Mouse (Mus musculus) midbrain, embryonic 12.5 days (tissue): ENCODE measurements around the gene Gss. TPM values are rescaled to one million over a fixed set of nuclear protein-coding genes. Genes with fewer than 3 reads are reported as not detected.
A peak's percentile ranks its signal among the peaks of the same experiment; 100 is the strongest.

Experiments used
- ATAC-seq: fragments of 200-750 bp; cut with Nextera tagmentation; 2 replicates; pipeline ENCODE4 v1.8.0; 2017; ENCODE audit warnings: low read depth, moderate TSS enrichment, moderate library complexity; ENCODE audit not compliant: low FRiP score
- H3K27ac ChIP-seq: fragments of 300-500 bp; sonication (generic); replicated peaks from 2 replicates; pipeline ENCODE4 v1.5.1; 2016; ENCODE audit warnings: mild to moderate bottlenecking
- H3K27me3 ChIP-seq: fragments of 300-500 bp; sonication (generic); 2 replicates; pipeline ENCODE4 v1.6.1; 2016; ENCODE audit warnings: mild to moderate bottlenecking
- H3K36me3 ChIP-seq: fragments of 300-500 bp; sonication (generic); 2 replicates; pipeline ENCODE4 v1.6.1; 2016
- H3K4me1 ChIP-seq: fragments of 300-500 bp; sonication (generic); 2 replicates; pipeline ENCODE4 v1.6.1; 2016
- H3K4me2 ChIP-seq: fragments of 300-500 bp; sonication (generic); replicated peaks from 2 replicates; pipeline ENCODE4 v1.6.1; 2016; ENCODE audit warnings: mild to moderate bottlenecking, moderate library complexity
- H3K4me3 ChIP-seq: fragments of 300-500 bp; sonication (generic); 2 replicates; pipeline ENCODE4 v1.5.1; 2016; ENCODE audit warnings: mild to moderate bottlenecking
- H3K9ac ChIP-seq: fragments of 300-500 bp; sonication (generic); replicated peaks from 2 replicates; pipeline ENCODE4 v1.6.1; 2016; ENCODE audit warnings: mild to moderate bottlenecking, moderate library complexity
- H3K9me3 ChIP-seq: fragments of 300-500 bp; sonication (generic); 2 replicates; pipeline ENCODE4 v1.6.1; 2016; ENCODE audit warnings: mild to moderate bottlenecking
- WGBS: fragments of 180-500 bp; shearing (Covaris S2); methylation state at CpG from one replicate; pipeline ENCODE4 v1.1.7; 2016; 5-methylcytosine and 5-hydroxymethylcytosine counted together
- microRNA counts: library from miRNA; unstranded; fragments of <30 nt; microRNA quantifications from one replicate; lab custom pipeline; 2017
- microRNA-seq: library from miRNA; unstranded; fragments of <30 nt; microRNA quantifications from one replicate; pipeline ENCODE4, GENCODE M21; 2017
- polyA plus RNA-seq: library from polyadenylated mRNA; unstranded; fragments of >200 nt; fragmentation: Nextera tagmentation; extraction: Ambion mirVana; gene quantifications from 2 replicates; pipeline ENCODE4 v1.2.1, GENCODE M21; 2016

Gene Gss
- polyA plus RNA-seq, 1 experiment from 2014 or later = 15.9 TPM

DNA sequence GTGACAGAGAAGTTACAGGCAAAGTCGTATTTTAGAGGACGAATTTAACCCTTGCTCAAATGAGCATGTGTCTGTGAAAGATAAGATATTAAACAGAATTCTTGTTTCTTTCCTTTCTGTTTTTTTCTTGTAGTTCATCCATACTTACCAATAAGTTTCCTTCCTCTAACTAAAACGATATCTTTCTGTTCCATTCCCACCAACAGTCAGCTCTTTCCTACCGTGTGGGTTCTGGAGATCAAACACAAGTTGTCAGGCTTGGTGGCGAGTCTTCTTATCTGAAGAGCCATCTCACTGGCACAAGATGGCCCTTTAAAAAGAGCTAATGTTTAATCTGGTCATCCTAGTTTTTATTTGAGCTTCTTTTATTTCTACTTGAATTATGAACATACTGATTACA, 65.2 kb downstream of the Gss start:
- no peak overlapping the region for H3K27ac ChIP-seq
- H3K27me3 ChIP-seq = no peaks in the 10 kb centered on the region
- H3K9ac ChIP-seq = no peak overlapping the region
- H3K4me1 ChIP-seq = no peaks in the 10 kb centered on the region
- no peak for ATAC-seq
- H3K4me2 ChIP-seq = no peak overlapping the region
- H3K4me3 ChIP-seq = no peak overlapping the region
- WGBS = 83% methylated on average over 5 of the region's 5 CpGs
- no peaks in the 10 kb centered on the region for H3K9me3 ChIP-seq
- H3K36me3 ChIP-seq = no peaks in the 10 kb centered on the region

DNA sequence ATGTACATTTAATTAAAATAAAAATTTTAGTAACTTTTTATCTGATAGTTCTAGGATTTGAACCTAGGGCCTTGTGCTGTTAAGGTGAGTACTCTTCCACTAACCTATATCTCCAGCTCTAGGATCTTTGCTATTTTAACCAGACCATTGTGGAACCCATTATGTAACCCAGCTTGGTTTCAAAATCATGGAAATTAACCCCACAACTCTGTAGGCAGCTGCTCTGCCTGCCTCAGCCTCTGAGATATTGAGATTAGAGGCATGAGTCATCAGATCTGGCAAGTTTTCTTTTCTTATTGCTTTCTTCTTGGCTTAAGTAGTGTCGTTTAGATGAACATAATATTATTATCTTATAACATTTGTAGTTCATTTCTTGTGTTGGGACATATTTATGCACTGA, 68.2 kb downstream of the Gss start:
- no peak overlapping the region for H3K27ac ChIP-seq
- no peak for ATAC-seq

DNA sequence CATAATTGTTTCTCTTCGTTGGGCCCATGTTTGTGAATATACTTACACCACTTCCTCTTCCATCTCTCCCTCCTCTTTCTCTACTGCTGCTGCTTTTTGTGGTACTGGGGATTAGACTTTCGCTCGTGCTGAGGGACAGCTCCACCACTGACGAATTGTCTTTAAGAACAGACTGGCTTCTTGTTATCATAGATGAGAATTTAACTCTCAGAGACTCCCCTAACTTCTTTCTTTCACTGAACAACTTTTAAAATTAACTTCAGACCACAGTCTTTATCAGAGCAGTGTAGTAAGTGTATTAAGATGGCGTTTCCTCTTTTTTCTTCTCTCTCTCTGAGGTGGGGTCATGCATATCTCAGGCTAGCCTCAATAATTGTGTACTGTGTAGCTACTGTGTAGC, 68.9 kb downstream of the Gss start:
- H3K9me3 ChIP-seq = no peaks in the 10 kb centered on the region
- no peak overlapping the region for H3K4me3 ChIP-seq
- H3K4me2 ChIP-seq = no peak overlapping the region
- H3K9ac ChIP-seq = no peak overlapping the region
- ATAC-seq = no peak
- no peaks in the 10 kb centered on the region for H3K36me3 ChIP-seq
- H3K27ac ChIP-seq = no peak overlapping the region
- WGBS = 61% methylated on average over 5 of the region's 5 CpGs
- no peaks in the 10 kb centered on the region for H3K27me3 ChIP-seq
- peaks cover 3% of the 10 kb centered on the region for H3K4me1 ChIP-seq

More for the DNA sequence above, 68.2 kb downstream of the Gss start:
- Histone ChIP-seq H3K4me3 (no peak overlapping the region), H3K4me2 (no peak overlapping the region), H3K36me3 (no peaks in the 10 kb centered on the region), H3K4me1 (no peaks in the 10 kb centered on the region), H3K9me3 (no peaks in the 10 kb centered on the region), H3K27me3 (no peaks in the 10 kb centered on the region), H3K9ac (no peak overlapping the region)
- 61% methylated on average over 1 of the region's 1 CpGs for WGBS

DNA sequence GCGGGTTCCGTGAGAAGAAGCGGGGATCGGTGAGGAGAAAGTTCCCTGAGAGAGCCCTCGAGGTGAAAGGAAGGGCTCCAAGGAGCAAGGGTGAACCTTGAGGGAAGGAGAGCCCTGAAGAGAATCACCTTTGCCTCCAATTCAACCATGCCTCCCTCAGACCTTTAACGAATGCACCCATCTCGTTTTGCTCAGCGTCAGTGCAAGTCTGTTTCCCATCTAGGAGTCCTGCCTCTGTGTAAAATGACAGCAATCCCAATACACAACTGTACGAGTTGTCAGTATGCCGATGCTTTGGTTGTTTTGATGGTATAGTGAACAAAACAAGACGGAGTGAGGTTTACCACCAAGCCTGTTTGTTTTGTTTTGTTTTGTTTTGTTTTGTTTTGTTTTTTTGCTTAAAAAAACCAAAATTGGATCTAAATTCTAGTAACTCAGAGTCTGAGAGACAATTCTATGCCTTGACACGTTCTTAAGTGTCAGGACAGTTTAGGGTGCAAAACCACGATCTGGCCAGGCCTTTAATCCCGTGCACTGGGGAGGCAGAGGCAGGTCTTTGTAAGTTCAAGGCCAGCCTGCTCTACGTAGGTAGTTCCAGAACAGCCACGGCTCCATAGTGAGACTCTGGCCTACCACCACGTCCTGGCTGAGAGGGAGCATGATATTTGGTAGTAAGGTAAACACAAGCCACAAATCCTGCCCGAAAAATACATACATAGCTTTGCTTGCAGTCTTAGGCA, 73.9 kb downstream of the Gss start:
- Histone ChIP-seq H3K27ac (0 out of 2 replicates have a peak overlapping the region, but pooled peaks have one; percentile 73), H3K9ac (peak overlapping the region; percentile 67), H3K9me3 (no peaks in the 10 kb centered on the region), H3K4me2 (peak overlapping the region; percentile 79), H3K4me1 (peaks cover 28% of the 10 kb centered on the region), H3K27me3 (0 out of 2 replicates have a peak, but pooled peaks cover 8% of the 10 kb centered on the region), H3K36me3 (no peaks in the 10 kb centered on the region), H3K4me3 (peak overlapping the region; percentile 64)
- ATAC-seq = no peak
- 25% methylated on average over 18 of the region's 18 CpGs for WGBS

DNA sequence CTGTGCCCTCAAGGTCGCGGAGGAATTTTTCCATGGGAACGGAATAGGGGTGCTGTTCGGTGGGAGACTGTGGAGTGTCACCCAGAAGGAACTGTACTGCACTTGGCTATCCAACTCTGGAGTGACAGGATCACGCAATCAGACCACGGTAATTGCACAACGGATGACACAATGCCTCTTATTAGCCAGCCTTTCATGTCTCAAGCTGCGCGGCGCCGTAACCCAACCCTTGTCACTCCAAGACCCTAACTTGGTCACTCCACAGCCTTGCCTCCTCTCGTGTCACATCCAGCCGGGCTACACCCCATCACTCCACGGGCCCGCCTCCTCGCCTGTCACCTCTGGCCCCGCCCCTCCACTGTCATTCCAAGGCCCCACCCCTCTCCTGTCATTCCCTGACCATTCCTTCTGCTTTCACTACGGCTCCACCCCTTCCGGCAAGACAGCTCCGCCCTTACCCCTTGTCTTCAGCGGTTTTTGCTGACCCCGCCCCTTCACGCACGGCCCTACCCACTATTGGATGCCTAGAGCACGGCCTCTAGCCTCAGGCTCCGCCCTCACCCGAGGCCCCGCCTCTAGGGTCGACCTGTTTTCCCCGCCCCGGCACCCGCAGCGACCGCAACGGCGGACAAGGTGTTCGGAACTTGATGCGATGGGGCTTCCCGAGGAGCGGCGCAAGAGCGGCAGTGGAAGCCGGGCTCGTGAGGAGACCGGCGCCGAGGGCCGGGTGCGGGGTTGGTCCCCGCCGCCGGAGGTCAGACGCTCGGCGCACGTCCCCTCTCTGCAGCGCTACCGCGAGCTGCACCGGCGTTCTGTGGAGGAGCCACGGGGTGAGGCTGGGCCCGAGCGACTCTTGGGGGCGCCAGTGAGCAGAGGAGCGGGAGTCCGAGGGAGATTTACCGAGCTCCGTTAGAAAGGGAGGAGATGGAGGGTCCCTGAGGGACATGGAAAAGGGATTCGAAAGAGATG, 74.9 kb downstream of the Gss start, which contains the start of the genes Acss2 and Ggt7:
Acss2 (plus strand) TSS at position 494 of the 969 bp plus-strand sequence.
Ggt7 (minus strand) TSS at position 783 of the 969 bp plus-strand sequence.
- Histone ChIP-seq H3K9me3 (no peaks in the 10 kb centered on the region), H3K27me3 (0 out of 2 replicates have a peak, but pooled peaks cover 8% of the 10 kb centered on the region), H3K36me3 (no peaks in the 10 kb centered on the region), H3K4me1 (peaks cover 37% of the 10 kb centered on the region), H3K9ac (peak within 1 kb of the TSS; percentile 67), H3K4me3 (peak within 1 kb of the TSS; percentile 64), H3K4me2 (peak within 1 kb of the TSS; percentile 79), H3K27ac (peak within 1 kb of the TSS; percentile 73)
- peak; percentile 99 for ATAC-seq
- WGBS = 5% methylated on average over 69 of the region's 70 CpGs

DNA sequence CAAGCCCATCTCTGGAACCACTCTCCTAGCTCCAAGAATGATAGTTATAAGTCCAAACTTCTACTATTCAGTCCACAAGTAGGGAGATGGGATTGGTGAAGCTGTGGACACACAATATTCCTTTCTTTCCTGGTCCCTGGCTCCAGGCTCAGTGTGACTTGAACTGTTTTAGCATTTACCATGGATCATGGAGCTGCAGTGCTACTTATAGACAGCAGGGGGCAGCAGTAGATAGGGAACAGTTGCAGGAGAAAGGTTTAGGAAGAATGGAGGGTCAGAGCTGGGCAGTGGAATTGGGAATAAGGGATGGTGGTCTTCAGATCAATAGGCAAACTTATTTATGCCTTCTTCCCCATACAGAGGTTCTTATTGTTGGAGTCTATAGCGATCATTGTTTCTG, 76.7 kb downstream of the Gss start:
- 14% methylated on average over 1 of the region's 1 CpGs for WGBS
- Histone ChIP-seq H3K4me2 (no peak overlapping the region), H3K4me3 (no peak overlapping the region), H3K27me3 (0 out of 2 replicates have a peak, but pooled peaks cover 8% of the 10 kb centered on the region), H3K27ac (no peak overlapping the region), H3K9ac (no peak overlapping the region), H3K36me3 (no peaks in the 10 kb centered on the region), H3K9me3 (no peaks in the 10 kb centered on the region), H3K4me1 (peaks cover 37% of the 10 kb centered on the region)
- no peak for ATAC-seq

DNA sequence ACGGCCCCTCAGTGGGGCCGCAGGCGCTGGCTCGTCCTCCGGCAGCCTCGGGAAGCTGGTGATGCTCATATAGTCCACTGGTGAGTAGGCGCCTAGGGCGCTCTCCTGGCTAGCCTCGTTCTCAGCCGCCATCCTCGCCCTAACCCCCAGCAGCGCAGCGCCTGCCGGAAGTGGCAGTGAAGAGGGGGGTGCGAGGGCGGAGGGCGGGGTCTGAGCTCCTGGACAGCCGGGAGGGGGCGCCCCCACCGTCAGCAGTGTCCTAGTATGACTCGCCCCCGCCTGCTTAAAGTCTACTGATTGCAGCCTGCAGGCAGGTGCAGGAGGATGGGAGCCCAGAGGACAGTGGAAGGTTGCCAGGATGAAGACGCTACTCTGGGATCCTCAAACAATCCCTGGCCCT, 77.9 kb downstream of the Gss start:
- peak overlapping the region; percentile 66 for H3K4me3 ChIP-seq
- peak overlapping the region; percentile 67 for H3K27ac ChIP-seq
- peaks cover 37% of the 10 kb centered on the region for H3K4me1 ChIP-seq
- no peaks in the 10 kb centered on the region for H3K9me3 ChIP-seq
- WGBS = under 1% methylated on average over 23 of the region's 23 CpGs
- H3K4me2 ChIP-seq = peak overlapping the region; percentile 83
- peak; percentile 34 for ATAC-seq
- peak overlapping the region; percentile 85 for H3K9ac ChIP-seq
- 0 out of 2 replicates have a peak, but pooled peaks cover 8% of the 10 kb centered on the region for H3K27me3 ChIP-seq
- no peaks in the 10 kb centered on the region for H3K36me3 ChIP-seq

DNA sequence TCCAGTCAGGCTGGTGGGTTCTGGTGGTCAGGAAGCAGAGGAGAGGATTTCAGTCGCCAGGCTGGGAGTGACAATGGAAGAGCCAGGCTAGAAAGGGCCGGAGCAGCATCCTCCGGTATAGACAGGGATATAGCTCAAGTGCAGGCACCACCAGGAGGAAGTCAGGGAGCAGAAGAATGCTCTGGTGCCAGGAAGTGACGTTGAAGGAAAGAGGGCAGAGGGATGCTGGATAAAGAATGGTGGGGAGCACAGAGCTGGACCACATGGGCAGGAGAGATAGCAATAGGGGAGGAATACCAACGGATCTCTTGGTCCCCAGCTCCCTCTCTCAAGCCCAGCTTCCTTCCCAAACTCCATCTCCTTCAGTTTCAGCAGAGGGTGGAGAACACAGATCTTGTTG, 79.1 kb downstream of the Gss start:
- H3K4me1 ChIP-seq = peaks cover 32% of the 10 kb centered on the region
- H3K4me3 ChIP-seq = peak overlapping the region; percentile 66
- no peaks in the 10 kb centered on the region for H3K36me3 ChIP-seq
- no peak for ATAC-seq
- peak overlapping the region; percentile 85; the same call in 1 of the 2 replicates for H3K9ac ChIP-seq
- 0 out of 2 replicates have a peak, but pooled peaks cover 8% of the 10 kb centered on the region for H3K27me3 ChIP-seq
- peak overlapping the region; percentile 83 for H3K4me2 ChIP-seq
- H3K27ac ChIP-seq = no peak overlapping the region
- no peaks in the 10 kb centered on the region for H3K9me3 ChIP-seq
- 68% methylated on average over 5 of the region's 5 CpGs for WGBS

MicroRNAs encoded within 50 kb of the gene (microRNA counts, 519-probe panel; counts per million panel counts)
- not detected for microRNA mmu-miR-499 (lab: Ali Mortazavi, UCI)

Small RNA genes lying within 50 kb of the gene (microRNA-seq; reads per million reads assigned to microRNA genes)
- 3.9 reads per million, percentile 15 among the genes with 10 or more reads in this experiment for gene Mir499

Other genes starting within 250 kb of the Gss start
- gene Pigu, start 235.4 kb downstream of the Gss start, polyA plus RNA-seq = 44.7 and 46.9 TPM in 2 replicates
- gene Trp53inp2, start 211.8 kb downstream of the Gss start, polyA plus RNA-seq = 103 and 119 TPM in 2 replicates
- gene Ncoa6, start 118.9 kb downstream of the Gss start, polyA plus RNA-seq = 32.7 and 36.0 TPM in 2 replicates
- gene Acss2, start 74.9 kb downstream of the Gss start, polyA plus RNA-seq = 25.9 and 27.3 TPM in 2 replicates
- 38.3 and 41.2 TPM in 2 replicates for gene Ggt7, start 74.6 kb downstream of the Gss start, polyA plus RNA-seq
- gene Myh7b, start 18.4 kb upstream of the Gss start, polyA plus RNA-seq = 0.45 and 1.1 TPM in 2 replicates
- gene Trpc4ap, start 99.6 kb upstream of the Gss start, polyA plus RNA-seq = 179 and 181 TPM in 2 replicates
- 37.1 and 37.6 TPM in 2 replicates for gene Edem2, start 136.7 kb upstream of the Gss start, polyA plus RNA-seq
- not detected in 2 replicates for gene Gm17581, start 143.1 kb upstream of the Gss start, polyA plus RNA-seq
- 3.1 and 3.7 TPM in 2 replicates for gene Procr, start 158.3 kb upstream of the Gss start, polyA plus RNA-seq
- gene Mmp24, start 182.5 kb upstream of the Gss start, polyA plus RNA-seq = 4.9 and 5.2 TPM in 2 replicates
- gene BC029722, start 226.6 kb upstream of the Gss start, polyA plus RNA-seq = 14.4 and 14.7 TPM in 2 replicates
- 165 and 179 TPM in 2 replicates for gene Eif6, start 234.1 kb upstream of the Gss start, polyA plus RNA-seq
- gene Fam83c, start 242.0 kb upstream of the Gss start, polyA plus RNA-seq = 0.26 and 0.47 TPM in 2 replicates